In the genomic region with DNA sequence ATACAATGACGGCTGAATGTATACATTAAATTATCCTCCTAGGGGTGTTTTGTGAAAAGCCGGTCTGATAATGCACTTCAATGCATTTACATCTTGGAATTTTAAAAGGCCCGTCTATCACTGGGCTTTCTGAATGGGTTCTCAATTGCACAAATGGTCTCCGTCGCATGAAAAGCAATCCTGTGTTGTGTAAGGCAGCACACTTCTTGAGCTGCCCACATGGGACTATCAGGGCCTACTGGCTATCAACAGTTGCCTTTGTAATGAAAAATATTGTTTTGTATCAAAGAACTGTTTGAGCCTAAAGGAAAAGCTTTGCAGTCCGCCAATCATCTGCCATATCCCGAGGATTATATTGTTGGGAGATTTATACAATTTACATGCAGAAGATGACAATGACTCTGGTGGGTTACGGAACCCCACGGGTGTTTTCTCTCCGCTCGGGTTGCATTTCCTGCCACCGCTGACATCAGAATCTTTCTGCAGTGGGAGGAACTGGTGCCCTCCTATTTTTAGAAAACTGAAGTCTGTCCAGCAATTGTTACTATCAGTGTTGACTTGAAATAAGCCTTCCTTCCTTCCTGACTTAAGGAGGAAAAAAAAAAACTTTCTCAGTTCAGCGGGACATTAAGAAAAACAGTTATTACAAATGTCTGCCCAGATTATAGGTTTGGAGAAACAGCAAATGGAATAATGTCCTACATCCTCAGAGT, we compare ENCODE assay signal across 10 mouse cellular contexts.
DNase-seq lines count a peak whose midpoint lies in the region; ATAC-seq and TF ChIP-seq lines count a peak whose summit lies in the region.
"Had no signal": no experiment of that assay in that cellular context is flagged by ENCODE, and none has a peak within 500 bp of the region (broad histone marks: within the 10 kb centered on the region; RNA-seq: fewer than 3 reads in every experiment).

No protein-coding gene starts in this region.

- no peaks in the 10 kb centered on the region for H3K9me3 ChIP-seq in heart, embryonic 11.5 days (replicated peaks; ENCODE audit: control insufficient read depth, low read length)
- no peaks in the 10 kb centered on the region for H3K9me3 ChIP-seq in midbrain, embryonic 14.5 days (ENCODE audit: control insufficient read depth, low read length)
- H3K9me3 ChIP-seq in forebrain, embryonic 15.5 days, result no peaks in the 10 kb centered on the region
- H3K9me3 ChIP-seq: limb, embryonic 12.5 days had no signal

- intact Hi-C loops in gastrocnemius, adult 2 months (cut with DNase I), result no loop called here
- intact Hi-C loops in gastrocnemius, postnatal 36 days (cut with DNase I), result no loop called here

- H3K27ac ChIP-seq in gastrocnemius, adult 2 months, result no peak overlapping the region
- H3K27ac ChIP-seq in heart, embryonic 11.5 days (ENCODE audit: low read depth, low read length), result peak overlapping the region; percentile 71
- H3K27ac ChIP-seq in midbrain, embryonic 14.5 days (replicated peaks; ENCODE audit: low read depth, low read length), result peak overlapping the region; percentile 26; the same call in 1 of the 2 replicates
- H3K27ac ChIP-seq in forebrain, embryonic 15.5 days (replicated peaks), result no peak overlapping the region
- H3K27ac ChIP-seq: limb, embryonic 12.5 days had no signal

- no peaks in the 10 kb centered on the region for H3K27me3 ChIP-seq in heart, embryonic 11.5 days (ENCODE audit: control insufficient read depth, insufficient read depth, low read length)
- no peaks in the 10 kb centered on the region for H3K27me3 ChIP-seq in midbrain, embryonic 14.5 days (ENCODE audit: control insufficient read depth, insufficient read depth, low read length)
- H3K27me3 ChIP-seq in forebrain, embryonic 15.5 days, result no peaks in the 10 kb centered on the region
- H3K27me3 ChIP-seq: limb, embryonic 12.5 days had no signal

- peak overlapping the region; percentile 46 for H3K4me2 ChIP-seq in heart, embryonic 11.5 days
- H3K4me2 ChIP-seq in midbrain, embryonic 14.5 days (ENCODE audit: low read length), result peak overlapping the region; percentile 11; the same call in 1 of the 2 replicates
- H3K4me2 ChIP-seq in forebrain, embryonic 15.5 days (replicated peaks), result no peak overlapping the region
- H3K4me2 ChIP-seq: limb, embryonic 12.5 days had no signal

- WGBS in heart, embryonic 11.5 days (ENCODE audit: insufficient replicate concordance), result 39% methylated on average over 13 of the region's 13 CpGs
- WGBS in midbrain, embryonic 14.5 days, result 34% methylated on average over 13 of the region's 13 CpGs
- whole genome bisulfite sequencing in forebrain, embryonic 15.5 days, result 41% methylated on average over 13 of the region's 13 CpGs

- H3K36me3 ChIP-seq in heart, embryonic 11.5 days (ENCODE audit: control insufficient read depth, insufficient read depth, low read length), result no peaks in the 10 kb centered on the region
- no peaks in the 10 kb centered on the region for H3K36me3 ChIP-seq in midbrain, embryonic 14.5 days (ENCODE audit: control insufficient read depth, insufficient read depth, low read length)
- H3K36me3 ChIP-seq in forebrain, embryonic 15.5 days, result no peaks in the 10 kb centered on the region
- H3K36me3 ChIP-seq: limb, embryonic 12.5 days had no signal

- no peak for ATAC-seq in heart, embryonic 11.5 days (replicated peaks; ENCODE audit: insufficient number of reproducible peaks, low FRiP score, low TSS enrichment)
- ATAC-seq in midbrain, embryonic 14.5 days (ENCODE audit: low FRiP score, low TSS enrichment), result no peak
- no peak for ATAC-seq in activated CD4-positive, CD25-positive, alpha-beta regulatory T cell, adult 4 months
- ATAC-seq in forebrain, embryonic 15.5 days (replicated peaks), result no peak
- ATAC-seq: forebrain, postnatal 0 days had no signal

- DNase-seq in gastrocnemius, adult 2 months, result no peak
- DNase-seq in gastrocnemius, postnatal 36 days, result no peak
- DNase-seq in kidney, postnatal 14 days, result peak; percentile 55
- peak; percentile 47 for DNase-seq in midbrain, embryonic 14.5 days
- DNase-seq in testis, postnatal 10 days (ENCODE audit: low spot score), result no peak
- DNase-seq: forebrain, postnatal 0 days had no signal

- no peak for TF ChIP-seq CTCF in gastrocnemius, adult 2 months (IDR thresholded peaks at IDR 0.05)

- H3K9ac ChIP-seq in heart, embryonic 11.5 days (ENCODE audit: low read depth, low read length), result peak overlapping the region; percentile 18; the same call in 1 of the 2 replicates
- no peak overlapping the region for H3K9ac ChIP-seq in midbrain, embryonic 14.5 days (replicated peaks; ENCODE audit: low read length)
- H3K9ac ChIP-seq in forebrain, embryonic 15.5 days (replicated peaks), result no peak overlapping the region
- H3K9ac ChIP-seq: forebrain, postnatal 0 days; limb, embryonic 12.5 days had no signal

- 0 out of 2 replicates have a peak, but pooled peaks cover 4% of the 10 kb centered on the region for H3K4me1 ChIP-seq in heart, embryonic 11.5 days (ENCODE audit: control insufficient read depth, insufficient read depth, low read length)
- peaks cover 9% of the 10 kb centered on the region for H3K4me1 ChIP-seq in midbrain, embryonic 14.5 days (ENCODE audit: control insufficient read depth, insufficient read depth, low read length)
- 0 out of 2 replicates have a peak, but pooled peaks cover 5% of the 10 kb centered on the region for H3K4me1 ChIP-seq in forebrain, embryonic 15.5 days
- H3K4me1 ChIP-seq: limb, embryonic 12.5 days had no signal

- peak overlapping the region; percentile 38 for H3K4me3 ChIP-seq in gastrocnemius, adult 2 months
- 0 out of 2 replicates have a peak overlapping the region, but pooled peaks have one; percentile 3 for H3K4me3 ChIP-seq in heart, embryonic 11.5 days (ENCODE audit: low read depth, low read length)
- H3K4me3 ChIP-seq in midbrain, embryonic 14.5 days (replicated peaks; ENCODE audit: low read depth, low read length), result no peak overlapping the region
- no peak overlapping the region for H3K4me3 ChIP-seq in forebrain, embryonic 15.5 days
- H3K4me3 ChIP-seq: limb, embryonic 12.5 days had no signal

Comparison
In these comparisons a context has a peak if more than half of its experiments do, and no peak if none do; other contexts are left out.
1. DNase-seq: peak in kidney, postnatal 14 days (single experiment) and midbrain, embryonic 14.5 days (single experiment); none in gastrocnemius, adult 2 months (single experiment), gastrocnemius, postnatal 36 days (0 of 2) and testis, postnatal 10 days (single experiment).
2. H3K27ac ChIP-seq: peak in heart, embryonic 11.5 days (single experiment) and midbrain, embryonic 14.5 days (single experiment); none in gastrocnemius, adult 2 months (single experiment) and forebrain, embryonic 15.5 days (single experiment).
3. H3K4me3 ChIP-seq: peak in gastrocnemius, adult 2 months (single experiment) and heart, embryonic 11.5 days (single experiment); none in midbrain, embryonic 14.5 days (single experiment) and forebrain, embryonic 15.5 days (single experiment).